Mouse (Mus musculus) limb, embryonic 10.5 days (tissue): ENCODE results near the gene Gm45618. TPM values are rescaled to one million over a fixed set of nuclear protein-coding genes. Genes with fewer than 3 reads are reported as not detected.

Source experiments
- DNase-seq: peaks from one replicate; pipeline ENCODE4 v3.0.0-alpha.2; 2017; ENCODE audit warnings: low spot score
- H3K27ac ChIP-seq: fragments of 300-500 bp; sonication (generic); 2 replicates; pipeline ENCODE4 v1.5.1; 2016; ENCODE audit warnings: mild to moderate bottlenecking
- H3K27me3 ChIP-seq: fragments of 300-500 bp; sonication (generic); 2 replicates; pipeline ENCODE4 v1.6.1; 2016; ENCODE audit warnings: low read depth, mild to moderate bottlenecking; ENCODE audit not compliant: poor library complexity, severe bottlenecking
- H3K36me3 ChIP-seq: fragments of 300-500 bp; sonication (generic); 2 replicates; pipeline ENCODE4 v1.6.1; 2016; ENCODE audit warnings: mild to moderate bottlenecking, moderate library complexity
- H3K4me1 ChIP-seq: fragments of 300-500 bp; sonication (generic); 2 replicates; pipeline ENCODE4 v1.6.1; 2016
- H3K4me3 ChIP-seq: fragments of 300-500 bp; sonication (generic); 2 replicates; pipeline ENCODE4 v1.5.1; 2016; ENCODE audit warnings: mild to moderate bottlenecking, moderate library complexity
- H3K9me3 ChIP-seq: fragments of 300-500 bp; sonication (generic); replicated peaks from 2 replicates; pipeline ENCODE4 v1.6.1; 2016; ENCODE audit warnings: mild to moderate bottlenecking
- WGBS: fragments of 180-500 bp; shearing (Covaris S2); methylation state at CpG from one replicate; pipeline ENCODE4 v1.1.7; 2016; 5-methylcytosine and 5-hydroxymethylcytosine counted together
- polyA plus RNA-seq: library from polyadenylated mRNA; unstranded; fragments of >200 nt; fragmentation: Nextera tagmentation; extraction: Ambion mirVana; gene quantifications from 2 replicates; pipeline ENCODE4 v1.2.1, GENCODE M21; 2016

Gm45618 gene
- polyA plus RNA-seq, 1 experiment from 2014 or later, result not detected

DNA sequence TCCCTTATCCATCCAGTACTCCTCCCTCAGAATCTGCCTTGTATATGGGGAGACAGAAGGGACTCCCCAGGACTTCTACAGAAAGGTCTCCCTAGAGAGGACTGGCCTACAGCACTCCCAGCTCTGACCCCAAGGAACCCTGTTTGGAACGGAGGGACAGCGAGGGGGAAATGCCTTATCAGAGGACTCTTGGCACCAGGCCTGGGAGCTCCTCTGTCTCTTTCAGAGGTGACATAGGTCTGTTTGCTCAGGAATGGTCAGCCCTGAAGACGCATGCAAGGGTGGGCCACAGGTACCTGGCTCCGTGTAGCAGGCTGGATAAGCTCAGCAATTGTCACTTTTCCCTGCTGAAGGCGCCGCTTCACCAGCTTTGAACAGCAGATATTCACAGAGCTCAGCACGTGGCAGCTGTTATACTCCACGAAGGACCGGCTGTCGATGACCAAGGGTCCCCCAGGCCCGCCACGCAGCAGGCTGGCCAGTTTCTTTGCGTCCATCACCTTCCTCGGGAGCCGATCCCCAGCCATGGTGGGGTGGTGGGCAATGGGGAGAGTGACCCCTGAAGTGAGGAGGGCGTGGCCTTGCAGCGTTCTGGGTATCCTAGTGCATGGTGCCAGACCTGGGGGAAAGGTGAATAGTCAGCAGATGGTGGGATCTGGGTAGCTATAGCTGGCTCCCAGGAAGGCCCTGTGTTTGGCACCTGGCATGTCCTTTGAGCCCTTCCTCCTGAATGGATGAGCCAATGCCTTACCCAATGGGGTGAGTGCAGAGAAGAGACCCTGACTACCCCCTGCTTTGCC is 30.7 kb downstream of the Gm45618 start:
- H3K4me1 ChIP-seq, result peaks cover 34% of the 10 kb centered on the region

DNA sequence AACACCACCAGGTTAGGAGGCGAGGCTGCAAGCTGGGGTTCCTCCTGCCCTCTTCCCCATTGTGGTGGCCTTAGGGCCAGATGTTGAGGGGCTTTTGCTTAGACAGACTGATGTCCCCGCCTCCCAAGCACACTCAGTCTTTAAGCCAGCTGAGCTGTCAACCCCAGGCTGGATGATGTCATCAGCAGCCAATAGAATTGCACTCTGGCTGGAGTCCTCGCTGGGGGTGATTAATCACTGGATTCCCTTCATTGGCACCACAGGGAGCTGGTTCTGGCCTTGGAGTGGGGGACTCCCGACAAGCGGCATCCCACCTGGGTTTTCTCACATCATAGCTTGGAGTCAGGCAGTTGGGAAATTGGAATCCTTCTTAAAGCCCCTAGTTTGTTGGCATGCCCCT is 31.6 kb downstream of the Gm45618 start:
- H3K36me3 ChIP-seq, result no peaks in the 10 kb centered on the region
- H3K4me3 ChIP-seq, result no peak overlapping the region
- H3K27me3 ChIP-seq, result peaks cover 97% of the 10 kb centered on the region
- H3K27ac ChIP-seq, result no peak overlapping the region
- no peaks in the 10 kb centered on the region for H3K9me3 ChIP-seq
- peaks cover 34% of the 10 kb centered on the region for H3K4me1 ChIP-seq
- DNase-seq, result peak; percentile 59
- WGBS, result 3% methylated on average over 5 of the region's 5 CpGs

More for the DNA sequence above, 30.7 kb downstream of the Gm45618 start:
- no peaks in the 10 kb centered on the region for H3K36me3 ChIP-seq
- whole genome bisulfite sequencing, result 59% methylated on average over 17 of the region's 17 CpGs
- H3K9me3 ChIP-seq, result no peaks in the 10 kb centered on the region
- DNase-seq, result no peak
- no peak overlapping the region for H3K27ac ChIP-seq
- H3K4me3 ChIP-seq, result no peak overlapping the region
- peaks cover 97% of the 10 kb centered on the region for H3K27me3 ChIP-seq

DNA sequence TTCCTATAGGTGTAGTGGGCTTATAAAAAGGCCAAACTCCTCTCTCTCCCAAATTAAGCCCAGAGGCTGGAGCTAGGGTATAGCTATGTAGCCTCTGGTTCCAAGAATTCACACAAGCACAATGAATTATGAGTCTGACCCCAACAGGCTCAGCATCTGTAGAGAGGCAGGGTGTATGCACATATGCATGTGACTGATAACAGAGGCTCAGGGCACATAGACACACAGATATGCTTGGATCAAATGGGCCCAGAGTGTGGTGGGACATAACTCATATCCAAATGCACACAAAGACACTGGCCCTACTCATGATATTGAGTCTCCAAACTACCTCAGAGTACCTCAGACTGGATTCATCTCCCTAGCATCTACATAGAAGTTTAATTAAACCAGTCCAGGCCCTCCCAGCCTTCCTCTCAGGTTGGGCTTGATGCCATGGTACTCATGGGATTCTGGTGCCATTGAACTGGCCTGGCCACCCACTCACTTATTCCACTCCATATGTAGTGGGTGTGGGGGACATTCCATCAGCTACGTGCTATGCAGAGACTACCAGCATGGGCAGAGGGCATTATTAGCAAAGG is 33.4 kb downstream of the Gm45618 start:
- WGBS, result 67% methylated on average over 1 of the region's 1 CpGs
- no peak overlapping the region; the same call in 1 of the 2 replicates for H3K27ac ChIP-seq
- H3K4me3 ChIP-seq, result no peak overlapping the region
- no peaks in the 10 kb centered on the region for H3K36me3 ChIP-seq
- H3K4me1 ChIP-seq, result peaks cover 42% of the 10 kb centered on the region
- no peaks in the 10 kb centered on the region for H3K9me3 ChIP-seq
- DNase-seq, result no peak
- H3K27me3 ChIP-seq, result peaks cover 97% of the 10 kb centered on the region

DNA sequence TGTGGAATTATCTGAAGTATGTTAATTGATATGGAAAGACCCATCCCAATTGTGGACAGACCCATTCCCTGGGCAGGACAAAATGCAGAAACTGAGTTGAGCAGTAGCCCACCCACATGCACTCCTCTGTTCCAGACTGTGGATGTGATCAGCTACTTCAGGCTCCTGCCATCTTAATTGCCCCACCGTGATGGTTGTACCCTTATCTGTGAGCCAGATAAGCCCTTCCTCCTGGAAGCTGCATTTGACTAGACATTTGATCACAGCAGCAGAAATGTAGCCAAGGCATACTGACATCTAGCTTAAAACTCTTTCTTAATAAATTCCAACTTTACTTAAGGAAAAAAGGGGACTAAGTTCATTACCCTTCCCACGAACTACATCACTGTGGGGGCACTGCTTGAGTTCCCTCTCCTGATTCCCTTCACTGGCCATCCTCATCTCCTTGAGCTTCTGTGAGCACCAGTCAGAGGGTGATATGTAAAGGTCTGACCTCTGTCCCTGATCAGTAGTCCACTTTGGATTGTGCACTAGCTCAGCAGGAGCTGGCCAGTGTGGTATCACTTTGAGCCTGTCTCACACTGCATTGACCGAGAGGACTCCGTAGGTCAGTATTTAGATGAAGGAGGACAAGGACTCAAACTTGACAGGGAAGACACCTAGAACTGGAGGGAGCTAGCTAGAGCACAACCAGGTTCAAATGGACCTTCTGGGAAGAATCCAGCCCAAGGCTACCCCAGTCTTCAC is 34.2 kb downstream of the Gm45618 start:
- 80% methylated on average over 4 of the region's 4 CpGs for WGBS
- peaks cover 43% of the 10 kb centered on the region for H3K4me1 ChIP-seq
- no peak overlapping the region; the same call in 1 of the 2 replicates for H3K27ac ChIP-seq
- H3K27me3 ChIP-seq, result peaks cover 97% of the 10 kb centered on the region
- no peaks in the 10 kb centered on the region for H3K9me3 ChIP-seq
- H3K36me3 ChIP-seq, result no peaks in the 10 kb centered on the region
- no peak for DNase-seq
- H3K4me3 ChIP-seq, result no peak overlapping the region

DNA sequence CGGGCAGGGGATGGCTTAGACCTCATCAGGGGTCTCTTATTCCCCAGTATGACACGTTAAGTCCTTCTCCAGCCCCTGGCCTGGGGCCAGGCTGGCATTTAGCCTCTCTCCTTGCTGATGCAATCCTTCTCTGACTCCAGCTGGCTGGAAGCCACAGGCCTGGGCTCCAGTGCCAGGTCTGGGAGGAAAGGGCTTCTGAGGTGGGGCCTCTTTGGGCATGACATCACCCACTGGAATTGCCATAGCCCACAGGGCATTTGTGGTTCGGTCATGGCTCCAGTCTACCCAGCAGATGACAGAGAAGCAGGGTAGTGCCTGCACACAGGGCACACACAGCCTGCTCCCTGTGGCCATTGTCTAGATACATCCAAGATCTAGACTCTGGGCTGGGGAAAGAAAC is 35.7 kb downstream of the Gm45618 start:
- Histone ChIP-seq H3K4me3 (no peak overlapping the region), H3K27ac (no peak overlapping the region), H3K36me3 (no peaks in the 10 kb centered on the region), H3K4me1 (peaks cover 39% of the 10 kb centered on the region), H3K9me3 (no peaks in the 10 kb centered on the region), H3K27me3 (peaks cover 97% of the 10 kb centered on the region)
- 49% methylated on average over 3 of the region's 3 CpGs for whole genome bisulfite sequencing
- no peak for DNase-seq

DNA sequence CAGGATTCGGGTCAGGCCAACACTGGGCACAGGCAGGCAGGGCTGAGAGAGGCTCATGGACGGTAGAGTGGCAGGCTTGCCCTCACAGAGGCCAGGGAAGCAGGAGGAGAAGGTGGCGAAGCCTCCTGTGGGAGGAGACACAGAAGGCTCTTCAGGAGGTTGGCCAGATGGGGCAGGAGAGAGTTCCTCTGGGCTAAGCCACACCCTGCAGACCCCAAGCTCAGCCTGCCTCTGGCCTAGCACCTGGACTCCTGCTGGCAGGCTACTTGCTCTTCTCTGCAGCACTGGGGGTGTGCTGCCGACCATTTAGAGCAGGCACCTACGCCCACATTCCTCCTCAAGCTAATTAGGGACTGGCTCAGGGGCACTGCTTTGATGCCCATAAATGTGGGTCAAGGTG is 36.1 kb downstream of the Gm45618 start:
- no peak overlapping the region for H3K27ac ChIP-seq
- peaks cover 36% of the 10 kb centered on the region for H3K4me1 ChIP-seq
- H3K36me3 ChIP-seq, result no peaks in the 10 kb centered on the region
- H3K9me3 ChIP-seq, result no peaks in the 10 kb centered on the region
- peaks cover 97% of the 10 kb centered on the region for H3K27me3 ChIP-seq
- no peak overlapping the region for H3K4me3 ChIP-seq
- WGBS, result 13% methylated on average over 5 of the region's 5 CpGs
- DNase-seq, result no peak

DNA sequence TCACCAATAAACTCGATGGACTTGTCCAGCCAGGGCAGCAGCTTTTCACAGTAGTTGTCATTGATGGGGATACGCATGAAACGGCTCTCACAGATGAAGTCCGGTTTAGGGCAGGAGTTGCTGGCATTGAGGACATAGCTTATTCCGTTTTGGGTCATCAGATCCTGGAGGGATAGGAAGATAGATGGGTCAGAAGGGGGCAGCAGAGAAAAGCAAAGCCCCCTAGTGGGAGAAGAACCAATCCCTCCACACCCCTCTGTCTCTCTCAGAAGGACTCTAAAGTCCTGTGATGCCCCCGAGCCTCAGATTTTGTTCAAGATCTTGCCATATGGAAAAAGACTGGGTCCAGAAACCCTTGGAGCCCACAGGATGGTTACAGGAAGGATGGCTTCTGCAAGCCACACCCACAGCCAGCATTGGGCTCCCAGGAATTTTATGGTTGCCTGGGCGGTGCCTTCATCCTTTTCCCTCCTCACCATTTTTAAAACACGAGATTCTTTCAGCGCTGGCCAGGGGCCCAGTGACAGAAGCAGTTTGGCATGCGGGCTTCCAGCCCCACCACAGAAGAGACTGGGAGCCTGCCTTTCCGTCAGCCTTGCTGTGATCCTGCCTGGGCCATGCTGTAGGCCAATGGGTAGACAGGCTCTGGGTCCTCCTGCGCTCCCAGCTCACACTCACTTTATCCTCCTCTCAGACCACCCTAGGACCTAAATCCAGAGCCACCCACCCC is 36.8 kb downstream of the Gm45618 start:
- Histone ChIP-seq H3K27ac (no peak overlapping the region), H3K4me1 (peaks cover 30% of the 10 kb centered on the region), H3K9me3 (no peaks in the 10 kb centered on the region), H3K27me3 (peaks cover 95% of the 10 kb centered on the region), H3K36me3 (no peaks in the 10 kb centered on the region), H3K4me3 (no peak overlapping the region)
- 26% methylated on average over 12 of the region's 12 CpGs for WGBS
- DNase-seq, result no peak

DNA sequence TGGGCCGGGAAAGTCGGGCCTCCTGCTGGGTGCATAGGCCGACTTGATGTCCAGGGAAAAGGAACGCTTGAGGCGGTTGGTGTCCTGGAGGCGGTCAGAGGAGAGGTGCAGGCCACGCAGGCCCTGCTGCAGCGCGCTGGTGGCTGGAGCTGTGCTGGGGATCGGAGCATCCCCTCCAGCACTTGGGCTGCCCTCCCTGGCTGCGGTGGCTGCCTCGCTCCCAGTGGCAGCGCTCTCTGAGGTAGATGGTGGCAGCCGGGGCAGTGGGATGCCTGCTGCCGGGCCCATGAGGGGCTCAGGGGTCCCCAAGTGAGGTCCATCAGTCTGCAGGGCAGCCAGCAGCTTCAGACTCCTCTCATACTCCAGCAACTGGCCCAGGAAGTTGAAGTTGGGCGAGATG is 37.9 kb downstream of the Gm45618 start:
- 0 out of 2 replicates have a peak overlapping the region, but pooled peaks have one; percentile 32 for H3K27ac ChIP-seq
- peak overlapping the region; percentile 58 for H3K4me3 ChIP-seq
- H3K9me3 ChIP-seq, result no peaks in the 10 kb centered on the region
- H3K36me3 ChIP-seq, result no peaks in the 10 kb centered on the region
- DNase-seq, result peak; percentile 45
- WGBS, result 14% methylated on average over 16 of the region's 16 CpGs
- peaks cover 91% of the 10 kb centered on the region for H3K27me3 ChIP-seq
- H3K4me1 ChIP-seq, result peaks cover 24% of the 10 kb centered on the region

DNA sequence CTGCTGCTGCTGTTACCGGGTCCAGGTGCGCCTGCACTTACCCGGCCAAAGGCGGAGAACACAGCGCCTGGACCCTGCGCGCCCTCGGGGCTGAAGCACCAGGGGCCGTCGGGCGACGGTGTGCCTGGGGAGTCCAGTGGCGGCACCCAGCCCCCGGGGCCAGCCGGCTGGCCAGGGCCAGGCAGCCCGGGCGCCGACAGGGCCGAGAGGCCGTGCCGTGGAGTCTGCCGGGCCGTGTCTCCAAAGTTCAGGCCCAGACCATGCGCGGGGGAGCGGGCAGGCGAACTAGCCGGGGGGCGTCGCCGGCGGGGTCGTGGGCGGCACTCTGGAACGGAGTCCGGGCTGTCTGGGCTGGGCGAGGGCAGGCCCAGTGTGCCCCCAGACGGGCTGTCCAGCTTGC is 38.4 kb downstream of the Gm45618 start:
- H3K27ac ChIP-seq, result 0 out of 2 replicates have a peak overlapping the region, but pooled peaks have one; percentile 32
- peaks cover 24% of the 10 kb centered on the region for H3K4me1 ChIP-seq
- no peaks in the 10 kb centered on the region for H3K9me3 ChIP-seq
- H3K27me3 ChIP-seq, result peaks cover 87% of the 10 kb centered on the region
- H3K36me3 ChIP-seq, result no peaks in the 10 kb centered on the region
- H3K4me3 ChIP-seq, result peak overlapping the region; percentile 58
- peak; percentile 60 for DNase-seq
- WGBS, result 2% methylated on average over 38 of the region's 38 CpGs

DNA sequence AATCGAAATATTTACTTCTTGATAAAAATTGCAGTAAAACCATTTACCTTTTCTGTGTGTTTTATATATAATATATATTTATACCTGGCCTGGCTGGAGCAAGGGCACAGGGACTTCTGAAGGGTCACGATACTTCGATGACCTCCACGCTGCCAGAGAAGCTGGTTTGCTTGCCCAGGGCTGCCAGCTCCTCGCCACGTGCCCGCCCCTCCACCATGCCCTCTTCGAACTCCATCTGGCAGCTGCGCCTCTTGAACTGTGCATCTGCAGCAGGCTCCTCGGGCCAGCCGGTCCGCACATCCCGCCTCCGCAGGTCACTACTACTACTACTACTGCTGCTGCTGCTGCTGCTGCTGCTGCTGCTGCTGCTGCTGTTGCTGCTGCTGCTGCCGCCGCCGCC is 38.8 kb downstream of the Gm45618 start:
- no peak for DNase-seq
- peaks cover 84% of the 10 kb centered on the region for H3K27me3 ChIP-seq
- H3K36me3 ChIP-seq, result no peaks in the 10 kb centered on the region
- peaks cover 24% of the 10 kb centered on the region for H3K4me1 ChIP-seq
- 17% methylated on average over 17 of the region's 17 CpGs for WGBS
- no peak overlapping the region for H3K27ac ChIP-seq
- no peaks in the 10 kb centered on the region for H3K9me3 ChIP-seq
- peak overlapping the region; percentile 58 for H3K4me3 ChIP-seq

DNA sequence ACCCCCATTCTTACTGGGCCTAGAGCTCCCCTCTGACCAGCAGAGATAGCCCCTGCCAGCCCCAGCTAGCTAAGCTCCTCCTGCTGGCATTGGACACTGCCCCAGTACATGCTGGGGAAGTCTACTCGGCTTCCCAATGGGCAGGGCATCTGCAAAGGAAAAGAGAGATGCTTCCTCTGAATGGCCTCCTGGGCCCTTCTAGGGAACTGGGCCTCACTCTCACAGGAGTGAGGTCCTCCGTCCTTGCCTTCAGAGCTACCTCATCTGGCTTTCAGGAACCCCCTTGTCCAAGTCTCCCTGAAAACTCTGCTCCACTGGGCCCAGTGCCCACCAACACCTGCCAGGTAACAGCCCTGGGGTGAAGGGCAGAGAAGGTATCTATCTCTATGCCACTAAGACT is 39.7 kb downstream of the Gm45618 start:
- no peaks in the 10 kb centered on the region for H3K9me3 ChIP-seq
- H3K4me1 ChIP-seq, result peaks cover 24% of the 10 kb centered on the region
- no peaks in the 10 kb centered on the region for H3K36me3 ChIP-seq
- no peak overlapping the region for H3K27ac ChIP-seq
- H3K4me3 ChIP-seq, result no peak overlapping the region
- DNase-seq, result no peak
- 46% methylated on average over 2 of the region's 2 CpGs for WGBS
- peaks cover 77% of the 10 kb centered on the region for H3K27me3 ChIP-seq

DNA sequence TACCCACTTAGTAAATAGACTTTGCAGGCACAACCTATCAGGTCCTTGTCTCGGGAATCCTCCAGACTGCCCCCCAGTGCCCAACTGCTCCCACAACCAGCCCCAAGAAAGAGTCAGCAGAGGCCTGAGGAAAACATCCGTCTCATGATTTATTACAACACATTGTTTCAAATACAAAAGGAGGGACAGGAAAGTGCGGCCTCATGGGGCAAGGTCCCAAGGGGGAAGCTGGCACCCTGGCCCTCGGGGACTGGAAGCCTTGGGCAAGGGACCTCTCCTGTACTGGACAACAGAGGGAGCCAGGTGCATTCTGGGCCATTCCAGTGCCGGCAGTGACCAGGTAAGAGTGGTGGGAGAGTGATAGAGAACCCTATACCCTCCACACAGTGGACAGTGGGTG is 41.2 kb downstream of the Gm45618 start:
- H3K4me1 ChIP-seq, result peaks cover 19% of the 10 kb centered on the region
- 59% methylated on average over 5 of the region's 5 CpGs for WGBS
- H3K27me3 ChIP-seq, result peaks cover 76% of the 10 kb centered on the region
- no peak overlapping the region for H3K27ac ChIP-seq
- no peaks in the 10 kb centered on the region for H3K36me3 ChIP-seq
- no peak for DNase-seq
- H3K4me3 ChIP-seq, result no peak overlapping the region
- no peaks in the 10 kb centered on the region for H3K9me3 ChIP-seq
